Mouse (Mus musculus) liver, embryonic 15.5 days (tissue): ENCODE results near the gene Actl6b. TPM values are rescaled to one million over a fixed set of nuclear protein-coding genes. Genes with fewer than 3 reads are reported as not detected.
A peak's percentile ranks its signal among the peaks of the same experiment; 100 is the strongest.
"Not testable (repeated sequence)": the region's sequence is repeated elsewhere in the genome, so short reads cannot be mapped to it uniquely, and the experiment has no call there.

Source experiments
- ATAC-seq: fragments of 200-750 bp; cut with Nextera tagmentation; 2 replicates; pipeline ENCODE4 v1.8.0; 2017; ENCODE audit warnings: moderate number of reproducible peaks, mild to moderate bottlenecking, moderate library complexity; ENCODE audit not compliant: insufficient read depth
- H3K27ac ChIP-seq: fragments of 300-500 bp; sonication (generic); replicated peaks from 2 replicates; pipeline ENCODE4 v1.5.1; 2015; ENCODE audit warnings: mild to moderate bottlenecking, inconsistent platforms
- H3K27me3 ChIP-seq: fragments of 300-500 bp; sonication (generic); 2 replicates; pipeline ENCODE4 v1.6.1; 2015; ENCODE audit warnings: mild to moderate bottlenecking, inconsistent platforms
- H3K36me3 ChIP-seq: fragments of 300-500 bp; sonication (generic); replicated peaks from 2 replicates; pipeline ENCODE4 v1.6.1; 2015; ENCODE audit warnings: moderate library complexity, mild to moderate bottlenecking, inconsistent platforms
- H3K4me1 ChIP-seq: fragments of 300-500 bp; sonication (generic); replicated peaks from 2 replicates; pipeline ENCODE4 v1.6.1; 2015; ENCODE audit warnings: inconsistent platforms
- H3K4me2 ChIP-seq: fragments of 300-500 bp; sonication (generic); 2 replicates; pipeline ENCODE4 v1.6.1; 2015; ENCODE audit warnings: moderate library complexity, mild to moderate bottlenecking, inconsistent platforms
- H3K4me3 ChIP-seq: fragments of 300-500 bp; sonication (generic); replicated peaks from 2 replicates; pipeline ENCODE4 v1.5.1; 2015; ENCODE audit warnings: mild to moderate bottlenecking, inconsistent platforms
- H3K9ac ChIP-seq: fragments of 300-500 bp; sonication (generic); 2 replicates; pipeline ENCODE4 v1.6.1; 2015; ENCODE audit warnings: moderate library complexity, mild to moderate bottlenecking, inconsistent platforms
- H3K9me3 ChIP-seq: fragments of 300-500 bp; sonication (generic); replicated peaks from 2 replicates; pipeline ENCODE4 v1.6.1; 2016; ENCODE audit warnings: inconsistent platforms
- WGBS: fragments of 180-500 bp; shearing (Covaris S2); methylation state at CpG from one replicate; pipeline ENCODE4 v1.1.7; 2015; ENCODE audit warnings: mixed read lengths; ENCODE audit not compliant: insufficient replicate concordance; 5-methylcytosine and 5-hydroxymethylcytosine counted together
- polyA plus RNA-seq: library from polyadenylated mRNA; unstranded; fragments of >200 nt; fragmentation: Nextera tagmentation; extraction: Ambion mirVana; gene quantifications from 2 replicates; pipeline ENCODE4 v1.2.1, GENCODE M21; 2015

Actl6b gene
- polyA plus RNA-seq, 1 experiment from 2014 or later: 0.07 TPM

GRCm38 (mm10) chr5:137601365-137601729, 48.0 kb downstream of the Actl6b start:
- peaks cover 77% of the 10 kb centered on the region for H3K4me1 ChIP-seq
- no peak for ATAC-seq
- no peaks in the 10 kb centered on the region for H3K27me3 ChIP-seq
- H3K4me3 ChIP-seq: peak overlapping the region; percentile 65
- WGBS: under 1% methylated on average over 22 of the region's 22 CpGs
- peaks cover 5% of the 10 kb centered on the region; the same call in 1 of the 2 replicates for H3K36me3 ChIP-seq
- H3K9ac ChIP-seq: peak overlapping the region; percentile 69
- no peaks in the 10 kb centered on the region for H3K9me3 ChIP-seq
- peak overlapping the region; percentile 97 for H3K4me2 ChIP-seq
- H3K27ac ChIP-seq: peak overlapping the region; percentile 89

GRCm38 (mm10) chr5:137607860-137608653, 54.7 kb downstream of the Actl6b start:
- no peak overlapping the region for H3K9ac ChIP-seq
- peaks cover 15% of the 10 kb centered on the region; the same call in 1 of the 2 replicates for H3K27me3 ChIP-seq
- H3K27ac ChIP-seq: no peak overlapping the region
- H3K9me3 ChIP-seq: no peaks in the 10 kb centered on the region
- no peaks in the 10 kb centered on the region for H3K36me3 ChIP-seq
- H3K4me2 ChIP-seq: no peak overlapping the region
- no peak overlapping the region for H3K4me3 ChIP-seq
- 43% methylated on average over 26 of the region's 26 CpGs for WGBS
- no peak for ATAC-seq
- peaks cover 43% of the 10 kb centered on the region for H3K4me1 ChIP-seq

GRCm38 (mm10) chr5:137608654-137609190, 55.4 kb downstream of the Actl6b start:
- H3K4me2 ChIP-seq: no peak overlapping the region
- H3K4me1 ChIP-seq: peaks cover 41% of the 10 kb centered on the region
- H3K9ac ChIP-seq: no peak overlapping the region
- WGBS: 49% methylated on average over 23 of the region's 23 CpGs
- H3K9me3 ChIP-seq: no peaks in the 10 kb centered on the region
- H3K27me3 ChIP-seq: peaks cover 15% of the 10 kb centered on the region; the same call in 1 of the 2 replicates
- no peaks in the 10 kb centered on the region for H3K36me3 ChIP-seq
- ATAC-seq: no peak
- no peak overlapping the region for H3K4me3 ChIP-seq
- H3K27ac ChIP-seq: no peak overlapping the region

GRCm38 (mm10) chr5:137609292-137609691, 56.0 kb downstream of the Actl6b start:
- 53% methylated on average over 3 of the region's 3 CpGs for WGBS
- Histone ChIP-seq H3K4me1 (peaks cover 36% of the 10 kb centered on the region), H3K4me3 (no peak overlapping the region), H3K4me2 (no peak overlapping the region), H3K9ac (no peak overlapping the region), H3K27me3 (peaks cover 15% of the 10 kb centered on the region; the same call in 1 of the 2 replicates), H3K36me3 (no peaks in the 10 kb centered on the region), H3K27ac (no peak overlapping the region), H3K9me3 (no peaks in the 10 kb centered on the region)
- no peak for ATAC-seq

- Histone ChIP-seq H3K4me1 (peaks cover 30% of the 10 kb centered on the region), H3K9ac (no peak overlapping the region), H3K27ac (no peak overlapping the region), H3K4me3 (no peak overlapping the region; the same call in 1 of the 2 replicates), H3K9me3 (no peaks in the 10 kb centered on the region), H3K4me2 (peak overlapping the region; percentile 4), H3K36me3 (no peaks in the 10 kb centered on the region), H3K27me3 (peaks cover 15% of the 10 kb centered on the region; the same call in 1 of the 2 replicates)
- no peak for ATAC-seq
- 70% methylated on average over 4 of the region's 4 CpGs for WGBS
Measured at GRCm38 (mm10) chr5:137610056-137610455, 56.7 kb downstream of the Actl6b start.

GRCm38 (mm10) chr5:137610548-137611244, 57.4 kb downstream of the Actl6b start:
- Histone ChIP-seq H3K4me2 (peak overlapping the region; percentile 4), H3K36me3 (no peaks in the 10 kb centered on the region), H3K27ac (peak overlapping the region; percentile 33; the same call in 1 of the 2 replicates), H3K27me3 (peaks cover 15% of the 10 kb centered on the region; the same call in 1 of the 2 replicates), H3K4me1 (peaks cover 24% of the 10 kb centered on the region), H3K9me3 (no peaks in the 10 kb centered on the region), H3K4me3 (no peak overlapping the region; the same call in 1 of the 2 replicates), H3K9ac (no peak overlapping the region)
- 37% methylated on average over 12 of the region's 12 CpGs for WGBS
- no peak for ATAC-seq

- peaks cover 20% of the 10 kb centered on the region for H3K4me1 ChIP-seq
- 31% methylated on average over 6 of the region's 6 CpGs for WGBS
- H3K9me3 ChIP-seq: no peaks in the 10 kb centered on the region
- no peak overlapping the region for H3K9ac ChIP-seq
- H3K4me3 ChIP-seq: no peak overlapping the region
- H3K27me3 ChIP-seq: peaks cover 15% of the 10 kb centered on the region; the same call in 1 of the 2 replicates
- H3K4me2 ChIP-seq: peak overlapping the region; percentile 4; the same call in 1 of the 2 replicates
- no peaks in the 10 kb centered on the region for H3K36me3 ChIP-seq
- ATAC-seq: no peak
- H3K27ac ChIP-seq: peak overlapping the region; percentile 33; the same call in 1 of the 2 replicates
Measured at GRCm38 (mm10) chr5:137611245-137611602, 57.9 kb downstream of the Actl6b start.

GRCm38 (mm10) chr5:137613076-137613475, 59.8 kb downstream of the Actl6b start:
- no peak overlapping the region for H3K27ac ChIP-seq
- no peak overlapping the region for H3K4me2 ChIP-seq
- 76% methylated on average over 5 of the region's 5 CpGs for WGBS
- peaks cover 20% of the 10 kb centered on the region for H3K4me1 ChIP-seq
- H3K9me3 ChIP-seq: no peaks in the 10 kb centered on the region
- no peak overlapping the region for H3K9ac ChIP-seq
- H3K27me3 ChIP-seq: peaks cover 20% of the 10 kb centered on the region
- H3K4me3 ChIP-seq: no peak overlapping the region
- ATAC-seq: no peak
- H3K36me3 ChIP-seq: no peaks in the 10 kb centered on the region

- Histone ChIP-seq H3K4me1 (peaks cover 20% of the 10 kb centered on the region), H3K4me3 (no peak within 1 kb of the TSS), H3K9me3 (no peaks in the 10 kb centered on the region), H3K27me3 (peaks cover 20% of the 10 kb centered on the region), H3K9ac (no peak within 1 kb of the TSS), H3K27ac (no peak within 1 kb of the TSS), H3K36me3 (no peaks in the 10 kb centered on the region), H3K4me2 (no peak within 1 kb of the TSS)
- ATAC-seq: no peak
- 50% methylated on average over 11 of the region's 11 CpGs for whole genome bisulfite sequencing
Measured at GRCm38 (mm10) chr5:137613550-137613949, 60.2 kb downstream of the Actl6b start, which contains the start of gene Pcolce. Pcolce (minus strand) TSS chr5:137613784.

GRCm38 (mm10) chr5:137614921-137615320, 61.6 kb downstream of the Actl6b start:
- Histone ChIP-seq H3K27me3 (peaks cover 16% of the 10 kb centered on the region), H3K4me1 (peaks cover 20% of the 10 kb centered on the region)
- not testable (repeated sequence) for H3K9ac ChIP-seq, H3K9me3 ChIP-seq, H3K4me2 ChIP-seq, H3K36me3 ChIP-seq, H3K27ac ChIP-seq, ATAC-seq, H3K4me3 ChIP-seq
- 87% methylated on average over 2 of the region's 2 CpGs for WGBS

GRCm38 (mm10) chr5:137615347-137615746, 62.0 kb downstream of the Actl6b start:
- 64% methylated on average over 7 of the region's 7 CpGs for WGBS
- Histone ChIP-seq H3K9me3 (no peaks in the 10 kb centered on the region), H3K9ac (no peak overlapping the region), H3K4me2 (no peak overlapping the region), H3K36me3 (no peaks in the 10 kb centered on the region), H3K27ac (no peak overlapping the region), H3K4me1 (peaks cover 16% of the 10 kb centered on the region), H3K27me3 (peaks cover 16% of the 10 kb centered on the region), H3K4me3 (no peak overlapping the region)
- ATAC-seq: no peak
